Mouse (Mus musculus) MEL (cell line): Measurements from ENCODE around the gene E130308A19Rik. TPM values are rescaled to one million over a fixed set of nuclear protein-coding genes. Genes with fewer than 3 reads are reported as not detected.
A peak's percentile ranks its signal among the peaks of the same experiment; 100 is the strongest.

ENCODE experiments used
- DNase-seq: peaks from one replicate; pipeline ENCODE4 v3.0.0; 2011; ENCODE audit warnings: low read depth, low spot score
- H3K27ac ChIP-seq: 2 replicates; pipeline ENCODE4 v1.5.1; 2012; ENCODE audit warnings: low read depth, mild to moderate bottlenecking, control low read depth, low read length, moderate library complexity; ENCODE audit not compliant: control insufficient read depth
- H3K27me3 ChIP-seq, 2 experiments: fragments of 150-350 bp in 1 of 2; sonication (generic) in 1 of 2; 2 replicates each; pipeline ENCODE4 v1.6.1; 2012; ENCODE audit warnings: low read length in 2 of 2, mild to moderate bottlenecking in 2 of 2, improper control_type of control experiment in 1 of 2, moderate library complexity in 1 of 2; ENCODE audit not compliant: insufficient read depth in 2 of 2, control insufficient read depth in 1 of 2
- H3K36me3 ChIP-seq, 2 experiments: 2 replicates each; pipeline ENCODE4 v1.6.1; 2012 to 2014; ENCODE audit warnings: low read length in 2 of 2, improper control_type of control experiment in 1 of 2, inconsistent platforms in 1 of 2, mild to moderate bottlenecking in 1 of 2; ENCODE audit not compliant: insufficient read depth in 2 of 2, control insufficient read depth in 1 of 2
- H3K4me1 ChIP-seq, 2 experiments: fragments of 150-350 bp in 1 of 2; sonication (generic) in 1 of 2; 2 replicates each; pipeline ENCODE4 v1.6.1; 2012; ENCODE audit warnings: low read length in 2 of 2, improper control_type of control experiment in 1 of 2, mild to moderate bottlenecking in 1 of 2; ENCODE audit not compliant: insufficient read depth in 2 of 2, control insufficient read depth in 1 of 2
- H3K4me3 ChIP-seq, 2 experiments: fragments of 150-350 bp in 1 of 2; sonication (generic) in 1 of 2; 2 replicates each; pipeline ENCODE4 v1.5.1; 2012; ENCODE audit warnings: low read depth in 2 of 2, low read length in 2 of 2, mild to moderate bottlenecking in 2 of 2, moderate library complexity in 2 of 2, control low read depth in 1 of 2, improper control_type of control experiment in 1 of 2; ENCODE audit not compliant: control insufficient read depth in 1 of 2, insufficient read depth in 1 of 2
- H3K79me2 ChIP-seq: 2 replicates; pipeline ENCODE4 v1.6.1; 2012; ENCODE audit warnings: mild to moderate bottlenecking, low read length, moderate library complexity; ENCODE audit not compliant: control insufficient read depth, poor library complexity, insufficient read depth
- H3K9ac ChIP-seq: 2 replicates; pipeline ENCODE4 v1.6.1; 2012; ENCODE audit warnings: low read depth, mild to moderate bottlenecking, control low read depth, low read length, moderate library complexity; ENCODE audit not compliant: control insufficient read depth, poor library complexity, severe bottlenecking
- H3K9me3 ChIP-seq: fragments of 150-350 bp; sonication (generic); replicated peaks from 2 replicates; pipeline ENCODE4 v1.6.1; 2012; ENCODE audit warnings: mild to moderate bottlenecking, low read length, improper control_type of control experiment, moderate library complexity; ENCODE audit not compliant: insufficient read depth
- CTCF ChIP-seq, 3 experiments: IDR thresholded peaks in 2 of 3; conservative IDR thresholded peaks in 1 of 3; 2 replicates each; pipeline ENCODE4 v1.5.1; 2011 to 2012; ENCODE audit warnings: low read length in 3 of 3, low read depth in 2 of 3, mild to moderate bottlenecking in 2 of 3, improper control_type of control experiment in 1 of 3, inconsistent platforms in 1 of 3, mixed read lengths in 1 of 3, moderate library complexity in 1 of 3; ENCODE audit not compliant: control insufficient read depth in 1 of 3, insufficient read depth in 1 of 3, poor library complexity in 1 of 3, severe bottlenecking in 1 of 3
- ELF1 ChIP-seq: IDR thresholded peaks from 2 replicates; pipeline ENCODE4 v1.6.1; 2014; ENCODE audit warnings: low read depth, mild to moderate bottlenecking, inconsistent platforms, low read length, improper control_type of control experiment, moderate library complexity
- GABPA ChIP-seq: IDR thresholded peaks from 2 replicates; pipeline ENCODE4 v1.6.1; 2012; ENCODE audit warnings: low read depth, mild to moderate bottlenecking, inconsistent platforms, low read length, improper control_type of control experiment, moderate library complexity
- JUND ChIP-seq: IDR thresholded peaks from 2 replicates; pipeline ENCODE4 v1.6.1; 2011; ENCODE audit warnings: low read depth, mild to moderate bottlenecking, improper control_type of control experiment, low read length
- POLR2A ChIP-seq, 2 experiments: IDR thresholded peaks; 2 replicates each; pipeline ENCODE4 v1.6.1; 2011 to 2012; ENCODE audit warnings: low read length in 2 of 2, mild to moderate bottlenecking in 2 of 2, control low read depth in 1 of 2, improper control_type of control experiment in 1 of 2, low read depth in 1 of 2, moderate library complexity in 1 of 2; ENCODE audit not compliant: control insufficient read depth in 1 of 2, insufficient read depth in 1 of 2, poor library complexity in 1 of 2
- RAD21 ChIP-seq: IDR thresholded peaks from 2 replicates; pipeline ENCODE4 v1.6.1; 2011; ENCODE audit warnings: mild to moderate bottlenecking, low read depth, low read length, improper control_type of control experiment
- SMC3 ChIP-seq: IDR thresholded peaks from 2 replicates; pipeline ENCODE4 v1.6.1; 2011; ENCODE audit warnings: low read depth, low read length, improper control_type of control experiment
- ZC3H11A ChIP-seq: IDR thresholded peaks from 2 replicates; pipeline ENCODE4 v1.6.1; 2012; ENCODE audit warnings: low read depth, mild to moderate bottlenecking, inconsistent platforms, low read length, improper control_type of control experiment
- polyA plus RNA-seq, 2 experiments: library from polyadenylated mRNA; stranded (reverse) in 1 of 2; unstranded in 1 of 2; fragments of >175 nt in 1 of 2; fragments of >200 nt in 1 of 2; gene quantifications; 2 replicates each; pipeline versions ENCODE4 v1.2.1 to v1.2.4; 2012; ENCODE audit warnings: low replicate concordance in 2 of 2, low read depth in 1 of 2; ENCODE audit not compliant: insufficient read length in 2 of 2, insufficient read depth in 1 of 2, missing spikeins in 1 of 2
- total RNA-seq: library from RNA; depleted of rRNA; stranded (reverse); fragments of 300-350 nt; gene quantifications from 2 replicates; pipeline ENCODE4 v1.2.3, GENCODE M21; 2012; rRNA removed

E130308A19Rik gene
- total and polyA plus RNA-seq, 3 experiments = 4.0 to 12.5 TPM; not detected in 1

GRCm38 (mm10) chr4:59808396-59808795 lies 182.4 kb downstream of the E130308A19Rik start:
- Histone ChIP-seq H3K36me3 (peaks cover 0 to 9% of the 10 kb centered on the region in 2 experiments; a peak in 2 of 4 replicates), H3K4me3 (no peak overlapping the region)
- TF ChIP-seq SMC3 (peak; percentile 54), ELF1 (no peak), CTCF (IDR thresholded peaks at IDR 0.05 in 2 of 3, conservative IDR thresholded peaks at IDR 0.05 in 1 of 3; ENCODE audit: control insufficient read depth in 1 of 3, insufficient read depth in 1 of 3, low read depth in 2 of 3, low read length in 3 of 3, poor library complexity in 1 of 3, severe bottlenecking in 1 of 3) (peak; percentile 35 to 60 (median 46)), POLR2A (IDR thresholded peaks at IDR 0.05; ENCODE audit: control insufficient read depth in 1 of 2, insufficient read depth in 1 of 2, low read depth in 1 of 2, low read length in 2 of 2, poor library complexity in 1 of 2) (no peak), GABPA (no peak), ZC3H11A (peak; percentile 9; the same call in 1 of the 2 replicates), RAD21 (peak; percentile 16), JUND (no peak)
- TF ChIP-seq, all 39 proteins: peak for 4
- H3K27me3 ChIP-seq = no peaks in the 10 kb centered on the region
- no peaks in the 10 kb centered on the region for H3K9me3 ChIP-seq
- peaks cover 7 to 14% of the 10 kb centered on the region in 2 experiments for H3K4me1 ChIP-seq
- no peak overlapping the region for H3K27ac ChIP-seq
- H3K9ac ChIP-seq = no peak overlapping the region
- DNase-seq = peak; percentile 62
- H3K79me2 ChIP-seq = no peaks in the 10 kb centered on the region; the same call in 1 of the 2 replicates

Other genes with a start within 250 kb of the E130308A19Rik start
- 44.4 and 49.0 TPM in 2 replicates for gene Susd1, start 187.6 kb upstream of the E130308A19Rik start, total RNA-seq
- gene Susd1, start 187.6 kb upstream of the E130308A19Rik start, polyA plus RNA-seq = 100 to 1,000 TPM in 1 of 2 experiments, 10 to 100 TPM in 1; 67.6 to 180 TPM
- 78.8 and 90.0 TPM in 2 replicates for gene Ptbp3, start 76.8 kb upstream of the E130308A19Rik start, total RNA-seq
- 100 to 1,000 TPM; 121 to 315 TPM for gene Ptbp3, start 76.8 kb upstream of the E130308A19Rik start, polyA plus RNA-seq
- gene Hsdl2, start 44.6 kb upstream of the E130308A19Rik start, total RNA-seq = 8.4 and 10.6 TPM in 2 replicates
- 10 to 100 TPM in 1 of 2 experiments, not detected in 1; 15.0 TPM for gene Hsdl2, start 44.6 kb upstream of the E130308A19Rik start, polyA plus RNA-seq
- gene Inip, start 175.4 kb downstream of the E130308A19Rik start, total RNA-seq = 40.8 and 50.3 TPM in 2 replicates
- 10 to 100 TPM in 1 of 2 experiments, not detected in 1; 42.4 TPM for gene Inip, start 175.4 kb downstream of the E130308A19Rik start, polyA plus RNA-seq
- 4.1 and 4.2 TPM in 2 replicates for gene Snx30, start 179.6 kb downstream of the E130308A19Rik start, total RNA-seq
- gene Snx30, start 179.6 kb downstream of the E130308A19Rik start, polyA plus RNA-seq = 1 to 10 TPM in 1 of 2 experiments, not detected in 1; 8.6 TPM